Mouse (Mus musculus): Measurements from ENCODE around the gene Il5.

The Il5 gene

DNA sequence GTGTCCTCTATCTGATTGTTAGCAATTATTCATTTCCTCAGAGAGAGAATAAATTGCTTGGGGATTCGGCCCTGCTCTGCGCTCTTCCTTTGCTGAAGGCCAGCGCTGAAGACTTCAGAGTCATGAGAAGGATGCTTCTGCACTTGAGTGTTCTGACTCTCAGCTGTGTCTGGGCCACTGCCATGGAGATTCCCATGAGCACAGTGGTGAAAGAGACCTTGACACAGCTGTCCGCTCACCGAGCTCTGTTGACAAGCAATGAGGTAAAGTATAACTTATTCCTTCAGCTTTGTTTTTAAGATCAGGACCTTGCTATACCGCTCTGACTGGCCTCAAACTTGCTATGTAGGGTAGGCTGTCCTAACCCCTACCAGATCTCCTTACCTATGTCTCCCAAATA, at the start of gene Il5:
Il5 (plus strand) TSS at position 80 of the 400 bp plus-strand sequence.
- no peak for DNase-seq (ENCODE audit: inconsistent ontology term)

DNA sequence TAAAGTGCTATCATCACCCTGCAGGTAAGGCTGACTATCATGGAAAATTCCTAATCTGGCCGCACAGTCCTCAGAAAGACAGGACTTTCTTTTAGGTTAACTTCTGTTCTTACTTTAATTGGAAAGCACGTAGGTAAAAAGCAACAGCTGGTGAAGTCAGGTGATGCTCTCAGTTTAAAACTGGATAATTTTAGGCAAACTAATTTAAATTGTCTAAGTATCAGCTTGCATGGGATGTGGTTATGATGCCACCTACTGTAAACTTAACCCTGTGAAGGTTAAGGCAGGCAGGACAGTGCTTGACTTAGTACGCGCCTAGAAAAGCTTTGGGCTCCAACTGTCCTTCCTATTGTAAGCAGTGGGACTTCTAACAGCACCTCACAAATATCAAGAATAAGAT, 49.2 kb upstream of the Il5 start:
- no peak for DNase-seq (ENCODE audit: inconsistent ontology term)

DNA sequence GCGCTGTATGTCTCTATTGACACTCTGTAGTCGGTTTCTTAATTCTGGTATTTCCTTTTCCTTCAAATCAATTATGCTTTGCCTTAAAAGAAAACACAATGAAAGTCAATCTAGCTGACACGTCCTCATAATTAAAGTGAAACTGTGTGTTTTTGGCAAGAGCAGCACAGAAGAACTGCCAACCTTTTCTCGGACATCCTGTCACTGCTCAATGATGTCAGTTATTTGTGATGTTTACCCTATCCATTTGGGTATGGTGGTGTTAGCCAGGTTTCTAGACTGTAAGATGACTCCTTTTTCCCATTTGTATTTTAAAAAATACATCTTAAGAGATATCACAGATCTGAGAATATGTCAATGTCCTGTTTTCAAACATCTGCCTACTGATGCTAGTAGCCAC, 40.5 kb upstream of the Il5 start:
- no peak for DNase-seq (ENCODE audit: inconsistent ontology term)

DNA sequence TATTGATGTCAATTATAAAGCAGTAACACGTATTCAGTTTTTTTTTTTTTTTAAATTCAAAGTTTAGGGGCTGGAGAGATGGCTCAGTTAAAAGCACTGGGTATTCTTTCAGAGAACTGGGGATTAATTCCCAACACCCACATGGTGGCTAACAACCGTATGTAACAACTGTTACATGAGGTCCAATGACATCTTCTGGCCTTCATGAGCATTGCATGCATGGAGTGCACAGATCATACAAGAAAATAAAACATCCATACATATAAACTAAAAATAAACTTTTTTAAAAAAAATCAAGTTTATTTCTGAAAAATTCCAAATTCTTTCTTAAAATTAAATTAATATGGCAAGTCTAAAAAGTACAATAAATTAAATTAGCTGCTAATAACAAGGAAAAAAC, 38.9 kb upstream of the Il5 start:
- no peak for DNase-seq (ENCODE audit: inconsistent ontology term)

DNA sequence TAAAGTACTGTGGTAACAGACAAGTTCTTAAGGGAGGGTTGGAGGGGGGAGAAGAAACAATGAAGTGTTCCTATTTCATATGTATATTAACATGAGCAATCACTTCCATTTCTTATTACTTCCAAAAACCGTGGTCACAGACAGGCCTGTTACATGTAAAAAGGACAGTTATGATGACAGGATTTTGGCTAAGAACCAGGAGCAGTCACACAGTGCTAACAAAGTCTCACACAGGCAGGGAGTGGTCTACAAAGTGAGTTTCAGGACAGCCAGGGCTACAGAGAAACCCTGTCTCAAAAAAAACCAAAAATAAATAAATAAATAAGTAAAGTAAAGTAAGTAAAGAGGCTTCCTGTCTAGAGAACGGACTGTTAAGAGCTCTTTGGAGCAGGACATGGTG, 38.4 kb upstream of the Il5 start:
- DNase-seq (ENCODE audit: inconsistent ontology term), result no peak

DNA sequence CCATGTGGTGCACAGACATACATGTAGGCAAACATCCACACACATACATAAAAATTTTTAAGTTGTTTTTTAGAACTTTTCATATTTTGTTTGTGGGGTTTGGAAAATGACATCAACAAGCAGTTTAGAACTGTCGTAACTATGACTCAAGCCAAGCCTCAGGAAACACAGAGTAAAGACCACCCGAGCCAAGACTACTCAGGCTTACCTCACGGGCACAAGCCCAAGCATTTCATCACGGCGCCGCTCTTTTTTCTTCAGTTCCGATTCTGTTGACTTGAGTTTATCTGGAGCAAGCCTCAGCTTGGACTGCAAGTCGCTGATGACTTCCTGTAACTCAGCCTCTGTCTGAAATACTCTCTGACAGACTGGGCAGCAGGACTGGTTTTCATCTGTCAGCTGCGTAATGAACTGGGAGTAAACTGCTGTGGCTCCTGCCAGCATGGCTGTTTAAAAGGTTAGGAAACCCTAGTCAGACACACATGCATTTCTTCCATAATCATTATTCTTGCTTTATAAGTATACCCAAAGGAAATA, 37.5 kb upstream of the Il5 start:
- no peak for DNase-seq (ENCODE audit: inconsistent ontology term)

DNA sequence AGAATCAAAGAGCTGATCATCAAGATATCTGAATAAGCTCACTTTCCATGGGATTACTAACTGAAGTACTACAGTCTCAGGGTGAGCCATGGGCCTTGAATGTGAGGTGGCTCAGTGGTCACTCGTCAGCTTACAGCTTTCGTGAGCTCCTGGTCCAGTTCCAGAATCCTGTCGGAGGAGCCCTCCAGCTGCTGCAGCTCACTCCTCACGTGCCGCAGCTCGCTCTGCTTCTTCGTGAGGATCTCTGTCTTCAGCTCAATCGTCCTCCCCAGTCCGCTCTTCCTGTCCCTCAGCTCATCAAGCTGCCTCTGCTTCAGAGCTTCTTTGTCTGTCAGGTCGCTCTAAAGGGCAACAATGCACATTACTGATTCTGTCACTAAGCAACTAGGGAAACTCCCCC, 28.6 kb upstream of the Il5 start:
- DNase-seq (ENCODE audit: inconsistent ontology term), result no peak

DNA sequence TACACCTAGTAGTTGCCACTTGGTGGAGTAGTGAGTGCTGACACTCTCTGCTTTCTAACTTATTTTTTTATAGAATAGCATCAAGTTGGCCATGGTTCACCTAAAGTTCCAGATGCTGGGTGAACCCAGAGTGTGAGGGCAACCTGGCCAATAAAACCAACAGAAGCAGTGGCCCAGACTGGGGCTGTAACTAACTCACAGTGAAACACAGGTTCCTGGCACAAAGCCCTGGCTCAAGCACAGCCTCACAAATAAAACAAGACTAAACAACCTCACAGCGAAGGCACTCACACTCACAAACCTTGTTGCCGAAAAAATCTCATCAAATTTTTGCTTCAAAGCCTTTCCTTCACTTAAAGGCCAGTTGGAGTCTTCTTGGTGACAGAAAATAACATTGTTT, 22.1 kb upstream of the Il5 start:
- DNase-seq (ENCODE audit: inconsistent ontology term), result no peak

DNA sequence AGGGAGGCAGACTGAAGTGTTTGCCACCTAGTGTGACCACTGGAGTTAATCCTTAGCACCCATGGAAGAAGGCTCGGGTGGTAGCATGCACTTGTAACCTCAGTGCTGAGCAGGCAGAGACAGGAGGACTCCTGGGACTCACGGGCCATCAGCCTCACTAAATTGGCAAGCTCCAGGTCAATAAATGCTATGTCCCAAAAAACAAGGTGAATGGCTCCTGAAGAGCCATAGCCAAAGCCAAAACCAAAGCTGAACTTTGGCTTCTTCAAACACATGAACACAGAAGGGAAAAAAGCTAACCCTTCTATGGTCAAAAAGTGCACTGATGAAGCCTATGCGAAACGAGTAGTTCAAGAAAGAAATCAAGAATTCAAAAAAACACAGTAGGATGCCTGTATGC, 21.2 kb upstream of the Il5 start:
- DNase-seq (ENCODE audit: inconsistent ontology term), result no peak

DNA sequence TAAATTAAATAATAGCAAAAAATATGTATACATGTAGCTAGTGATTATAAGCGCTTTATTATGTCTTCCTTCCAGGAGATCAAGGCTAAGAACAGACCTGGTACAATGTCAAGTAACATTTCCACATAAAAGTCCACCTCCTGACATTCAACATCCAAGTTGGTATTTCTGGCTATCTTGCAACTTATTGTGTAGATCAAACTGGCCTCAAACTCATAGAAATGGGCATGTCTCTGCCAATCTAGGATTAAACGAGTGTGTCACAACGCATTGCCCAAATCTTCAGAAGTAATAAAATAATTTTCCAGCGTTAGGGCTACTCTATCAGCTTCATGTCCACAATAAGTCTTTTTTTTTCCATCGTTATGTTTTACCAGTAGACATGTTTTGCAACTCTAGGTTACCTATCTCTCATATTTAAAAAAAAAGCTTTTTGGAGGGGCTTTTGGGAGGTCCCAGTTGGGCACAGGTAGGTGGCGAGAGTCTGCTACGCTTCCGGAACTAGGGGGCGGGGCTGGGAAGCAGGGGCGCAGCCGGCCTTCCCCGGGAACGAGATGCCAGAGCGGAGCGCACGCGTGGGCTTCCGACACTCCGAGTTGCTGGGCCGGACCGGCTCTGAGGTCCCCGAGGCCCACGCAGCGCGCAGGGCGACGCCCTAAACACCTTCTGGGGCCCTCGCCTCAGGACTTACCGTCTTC, 14.2 kb upstream of the Il5 start:
- DNase-seq (ENCODE audit: inconsistent ontology term), result peak; percentile 64

DNA sequence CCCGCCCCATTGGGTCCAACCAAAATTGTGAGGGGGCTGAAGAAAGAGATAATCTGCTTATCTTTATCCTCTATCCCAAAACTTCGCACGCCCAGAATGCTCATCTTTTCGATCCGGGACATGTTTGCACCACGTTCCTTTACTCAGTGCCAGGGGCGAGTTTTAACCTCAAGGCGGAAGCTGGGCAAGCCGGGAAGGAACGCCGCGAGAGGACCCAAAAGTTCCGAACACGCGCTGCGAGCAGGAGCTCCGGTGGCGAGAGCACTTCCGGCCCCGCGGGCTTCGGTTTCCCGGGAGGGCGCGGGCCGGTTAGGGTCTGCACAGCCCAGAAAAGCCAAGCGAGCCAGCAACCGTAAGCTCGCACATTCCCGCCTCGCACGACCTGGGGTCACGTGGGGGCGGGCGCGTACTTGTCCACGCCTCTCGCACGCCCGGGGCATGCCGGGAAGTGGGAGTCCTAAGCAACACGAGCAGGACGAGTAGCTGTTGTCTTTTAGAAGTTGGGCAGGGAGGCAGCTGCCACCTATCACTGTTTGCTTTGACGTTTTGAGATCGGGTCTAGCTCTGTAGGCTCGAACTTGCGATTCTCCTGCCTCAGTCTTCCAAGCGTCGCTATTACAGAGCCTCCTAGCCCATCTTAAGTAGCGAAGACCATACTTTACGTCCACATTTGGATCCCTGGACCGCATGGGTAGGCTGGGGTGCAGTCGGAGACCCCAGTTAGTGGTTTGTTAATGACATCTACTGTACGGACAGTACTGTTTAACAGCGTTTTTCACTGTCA, 13.5 kb upstream of the Il5 start, which contains the start of gene Rad50:
Rad50 (minus strand) TSS at position 386 of the 784 bp plus-strand sequence.
- peak; percentile 94 for DNase-seq (ENCODE audit: inconsistent ontology term)

DNA sequence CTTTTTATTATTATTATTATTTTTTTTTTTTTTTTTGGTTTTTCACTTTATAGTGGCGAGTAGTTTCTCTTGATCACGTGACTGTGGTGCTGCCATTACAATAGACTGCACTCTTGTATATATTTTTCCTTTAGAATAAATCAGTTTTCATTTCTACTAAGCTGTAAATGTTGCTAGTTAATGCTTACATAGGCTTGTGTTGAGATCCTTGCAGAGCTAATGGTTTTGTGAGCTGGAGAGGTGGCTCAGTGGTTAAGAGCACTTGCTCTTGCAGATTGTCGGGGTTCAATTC, 12.9 kb upstream of the Il5 start:
- no peak for DNase-seq (ENCODE audit: inconsistent ontology term)

DNA sequence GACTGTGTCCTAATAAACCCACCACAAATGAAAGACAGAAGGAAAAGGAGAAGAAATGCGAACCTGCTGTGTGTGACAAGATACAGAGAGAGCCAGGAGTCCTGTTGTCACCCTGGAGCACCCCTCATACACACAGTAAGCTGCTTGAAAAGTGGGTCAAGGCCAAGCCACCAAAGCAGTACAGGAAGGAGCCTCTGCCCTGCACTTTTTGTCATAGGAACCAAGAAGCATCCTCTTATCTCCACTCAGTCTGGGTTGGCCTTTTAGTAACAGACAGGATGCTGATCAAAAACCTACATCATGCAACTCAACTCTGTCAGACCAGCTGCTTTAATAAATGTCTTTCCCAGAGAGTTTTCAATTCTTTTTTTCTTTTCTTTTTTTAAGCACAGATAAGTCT, 893 bp upstream of the Il5 start:
- DNase-seq (ENCODE audit: inconsistent ontology term), result no peak

DNA sequence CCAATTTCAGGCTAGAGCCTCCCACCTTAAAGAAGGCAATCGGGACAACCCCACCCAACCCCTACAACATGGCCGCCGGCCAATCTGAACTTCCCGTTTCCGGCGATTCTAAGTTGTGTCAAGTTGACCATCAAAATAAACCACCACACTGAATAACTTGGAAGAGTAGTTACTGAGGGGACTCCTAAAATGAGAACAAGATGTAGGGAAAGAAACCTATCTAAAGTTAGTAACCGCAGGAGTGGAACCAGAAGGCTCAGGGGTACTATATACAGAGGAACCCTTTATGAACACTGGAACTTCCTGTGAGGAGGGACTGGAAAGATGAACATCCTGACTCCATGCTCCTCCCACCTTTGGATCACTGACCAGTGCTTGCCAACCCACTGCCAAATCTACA, 10.9 kb downstream of the Il5 start:
- DNase-seq (ENCODE audit: inconsistent ontology term), result no peak

DNA sequence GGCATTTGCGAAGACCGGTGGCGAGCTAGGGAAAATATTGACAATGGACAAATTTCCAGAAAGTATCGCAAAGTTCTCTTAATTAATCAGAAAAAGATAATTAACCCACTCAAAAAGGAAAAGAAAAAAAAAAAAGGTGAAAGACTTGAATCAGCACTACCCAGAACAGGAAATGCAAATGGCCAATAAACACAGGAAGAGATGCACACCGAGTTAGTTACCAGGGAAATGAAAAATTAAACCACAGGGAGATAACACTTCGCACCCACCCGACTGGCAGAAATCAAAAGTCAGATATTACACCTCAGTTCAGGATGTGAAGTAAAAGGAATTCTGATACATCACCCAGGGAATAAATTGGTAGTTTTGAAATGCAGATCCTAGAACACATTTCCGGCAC, 11.7 kb downstream of the Il5 start:
- DNase-seq (ENCODE audit: inconsistent ontology term), result no peak

DNA sequence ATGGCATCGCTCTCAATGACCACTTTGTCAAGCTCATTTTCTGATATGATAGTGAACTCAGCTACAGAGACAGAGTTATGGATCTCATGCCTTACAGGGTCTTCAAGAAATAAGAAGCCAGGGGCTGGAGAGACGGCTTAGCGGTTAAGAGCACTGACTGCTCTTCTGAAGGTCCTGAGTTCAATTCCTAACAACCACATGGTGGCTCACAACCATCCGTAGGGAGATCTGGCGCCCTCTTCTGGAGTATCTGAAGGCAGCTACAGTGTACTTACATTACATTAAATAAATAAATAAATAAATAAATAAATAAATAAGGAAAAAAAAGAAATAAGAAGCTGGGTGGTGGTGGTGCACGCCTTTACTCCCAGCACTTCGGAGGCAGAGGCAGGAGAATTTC, 13.2 kb downstream of the Il5 start:
- DNase-seq (ENCODE audit: inconsistent ontology term), result no peak

DNA sequence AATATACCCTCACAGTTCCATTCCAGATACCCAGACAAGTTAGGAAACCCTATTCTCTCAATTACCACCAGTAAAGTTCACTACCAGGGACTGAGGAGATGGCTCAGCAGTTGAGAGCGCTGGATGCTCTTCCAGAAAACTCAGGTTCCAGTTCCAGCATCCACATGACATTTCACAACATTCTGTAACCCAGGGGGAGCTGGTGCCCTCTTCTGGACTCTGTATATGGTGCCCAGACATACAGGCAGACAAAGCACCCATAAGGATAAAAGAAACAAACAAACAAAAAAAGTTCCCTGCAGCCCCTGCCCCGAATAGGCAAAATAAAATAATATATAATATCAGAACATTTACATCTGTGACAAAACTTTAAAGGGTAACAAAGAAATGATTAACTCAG, 13.8 kb downstream of the Il5 start:
- no peak for DNase-seq (ENCODE audit: inconsistent ontology term)

DNA sequence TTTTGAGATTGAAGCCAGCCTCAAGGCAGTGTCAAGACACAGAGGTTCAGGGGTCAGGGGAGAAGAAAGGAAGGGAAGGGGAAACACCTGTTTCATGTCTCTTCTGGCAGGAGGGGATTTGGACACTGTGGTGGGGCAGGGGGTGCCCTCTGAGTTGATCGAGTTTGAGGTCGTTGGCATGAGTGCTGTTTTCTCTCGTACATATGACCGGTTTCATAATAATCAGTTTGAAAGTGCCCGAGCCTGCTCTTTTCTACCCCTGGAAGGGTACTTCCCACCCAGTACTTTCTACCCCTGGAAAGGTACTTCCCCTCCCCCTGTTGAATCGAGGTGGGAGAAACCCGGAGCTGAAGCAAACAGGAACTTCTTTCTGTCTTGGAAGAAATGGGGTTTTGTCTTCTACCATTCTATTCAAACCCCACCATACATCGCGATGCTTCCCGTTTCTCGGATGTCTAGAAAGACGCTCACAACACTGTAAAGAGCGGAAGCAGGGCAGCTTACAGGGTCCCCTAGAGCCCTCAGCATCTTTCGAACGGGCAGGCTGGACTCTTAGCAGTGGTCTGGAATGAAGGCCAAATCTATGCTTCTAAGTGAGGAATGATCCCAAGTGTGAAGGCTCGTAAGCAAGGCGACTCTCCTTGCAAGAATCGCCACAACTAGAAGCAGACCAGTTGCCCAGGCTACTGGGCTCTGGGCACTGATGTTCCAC, 14.5 kb downstream of the Il5 start:
- no peak for DNase-seq (ENCODE audit: inconsistent ontology term)

DNA sequence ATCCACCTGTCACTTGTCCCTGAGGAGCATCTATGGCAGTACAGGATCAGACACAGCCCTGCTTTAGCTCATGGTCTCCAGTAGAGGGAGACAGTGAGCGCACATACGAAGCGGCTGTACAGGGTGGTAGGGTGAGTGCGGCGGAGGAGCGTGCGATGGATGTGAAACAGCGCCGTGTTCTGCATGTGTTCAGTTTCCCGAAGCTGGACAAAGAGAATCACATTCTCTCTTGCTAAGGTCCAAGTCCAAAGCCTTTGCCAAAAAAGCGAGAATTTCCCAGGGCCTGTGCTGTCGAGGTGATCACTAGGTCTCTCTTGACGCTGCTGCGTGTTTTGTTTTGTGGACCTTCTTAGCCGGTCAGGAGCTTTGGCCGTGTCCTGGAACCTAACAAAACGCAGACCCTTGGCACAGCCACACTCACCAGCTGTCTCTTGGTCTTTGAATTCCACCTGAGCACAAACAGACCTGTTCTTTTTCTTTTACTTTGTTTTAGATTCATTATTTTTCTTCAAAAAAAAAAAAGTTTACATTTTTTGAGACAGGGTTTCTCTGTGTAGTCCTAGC, 15.2 kb downstream of the Il5 start:
- DNase-seq (ENCODE audit: inconsistent ontology term), result peak; percentile 58

DNA sequence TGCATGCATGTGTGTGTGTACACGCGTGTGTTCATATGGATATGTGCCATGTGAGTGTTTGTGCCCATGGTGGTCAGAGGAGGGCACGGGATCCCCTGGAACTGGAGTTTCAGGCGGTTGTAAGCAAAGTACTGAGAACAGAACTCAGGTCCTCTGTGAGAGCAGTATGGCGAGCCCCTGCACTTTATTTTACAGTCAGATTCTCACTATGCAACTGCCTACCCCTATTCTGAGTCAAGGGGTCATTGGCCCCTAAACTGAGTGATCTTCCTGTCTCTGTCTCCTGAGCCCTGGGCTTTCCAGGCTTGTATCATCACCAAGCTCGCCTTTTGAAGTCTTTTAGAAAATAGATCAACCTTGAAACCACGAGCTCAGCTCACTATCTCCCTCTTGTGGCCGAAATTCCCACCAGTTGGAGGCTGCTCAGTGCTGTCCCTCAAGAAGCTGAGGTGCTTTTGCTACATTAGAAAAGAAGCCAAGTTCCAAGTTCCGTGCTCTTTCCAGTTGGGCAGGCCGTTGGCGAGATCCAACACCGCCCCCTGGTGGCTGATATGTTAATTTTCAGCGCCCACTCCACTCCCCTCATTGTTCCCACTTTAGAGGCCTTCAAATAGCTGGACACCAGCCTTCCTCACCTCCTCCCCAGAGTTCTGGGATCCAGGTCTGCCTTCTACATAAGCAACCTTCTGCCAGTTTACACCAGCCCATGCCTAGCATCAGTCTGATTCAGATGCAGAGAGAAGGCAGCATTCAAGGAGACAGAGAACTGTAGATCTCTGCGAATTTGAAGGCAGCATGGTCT, 16.4 kb downstream of the Il5 start:
- peak; percentile 73 for DNase-seq (ENCODE audit: inconsistent ontology term)

DNA sequence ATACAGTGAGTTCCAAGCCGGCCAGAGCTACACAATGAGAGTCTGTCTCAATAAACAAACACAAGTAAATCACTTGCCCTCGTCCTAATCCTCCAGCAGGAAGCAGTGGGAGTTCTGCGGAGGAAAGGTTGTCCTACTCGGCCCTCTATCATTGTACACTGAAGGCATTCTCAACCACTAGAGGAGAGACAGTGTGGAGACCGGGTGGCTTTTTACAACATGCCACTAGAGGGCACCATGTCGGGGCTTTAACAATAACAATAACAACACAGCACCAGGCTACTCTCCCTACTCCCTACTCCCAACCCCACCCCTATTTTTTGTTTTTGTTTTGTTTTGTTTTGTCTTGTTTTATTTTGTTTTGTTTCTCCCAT, 17.0 kb downstream of the Il5 start:
- peak; percentile 58 for DNase-seq (ENCODE audit: inconsistent ontology term)

DNA sequence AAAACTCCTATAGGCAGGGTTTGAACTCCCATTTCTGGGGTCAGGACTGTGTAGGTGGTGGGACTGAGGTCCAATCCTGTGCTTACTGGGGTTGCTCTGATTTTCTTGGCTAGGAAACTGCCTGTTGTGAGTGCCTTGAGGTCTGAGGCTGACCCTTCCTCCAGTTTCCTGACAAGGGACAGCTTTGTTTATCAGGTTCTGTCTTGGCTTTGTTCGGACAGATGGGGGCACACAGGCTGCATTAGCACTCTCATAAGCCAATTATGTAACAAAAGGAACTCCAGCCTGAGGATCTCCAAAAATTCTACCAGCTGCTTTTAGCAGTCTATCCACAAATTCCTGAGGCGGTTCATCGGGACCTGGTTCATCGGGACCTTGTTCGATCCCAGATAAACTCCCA, 21.8 kb downstream of the Il5 start:
- peak; percentile 79 for DNase-seq (ENCODE audit: inconsistent ontology term)

Data from Muller cell, postnatal 12 days (primary cell).